Mouse (Mus musculus): ENCODE results near the gene Jhy. TPM values are rescaled to one million over a fixed set of nuclear protein-coding genes. Genes with fewer than 3 reads are reported as not detected.

The Jhy gene
- polyA plus RNA-seq, 1 experiment from 2014 or later: not detected

GRCm38 (mm10) chr9:40851515-40851914, 112.4 kb downstream of the Jhy start:
- ATAC-seq (replicated peaks; ENCODE audit: low FRiP score): no peak
- WGBS: 50% methylated on average over 2 of the region's 2 CpGs

More at GRCm38 (mm10) chr9:40851515-40851914, 112.4 kb downstream of the Jhy start:
- no peaks in the 10 kb centered on the region for H3K9me3 ChIP-seq (ENCODE audit: control insufficient read depth, low read length)
- no peaks in the 10 kb centered on the region for H3K36me3 ChIP-seq (ENCODE audit: control insufficient read depth, insufficient read depth, low read length)
- H3K27me3 ChIP-seq (replicated peaks; ENCODE audit: control insufficient read depth, insufficient read depth, low read length): no peaks in the 10 kb centered on the region
- no peak overlapping the region for H3K4me3 ChIP-seq (ENCODE audit: low read depth, low read length)
- H3K27ac ChIP-seq (ENCODE audit: low read depth, low read length): no peak overlapping the region
- no peak overlapping the region for H3K9ac ChIP-seq (ENCODE audit: low read depth, low read length)
- DNase-seq (ENCODE audit: low spot score): no peak
- H3K4me1 ChIP-seq (replicated peaks; ENCODE audit: control insufficient read depth, insufficient read depth, low read length): no peaks in the 10 kb centered on the region
- no peak overlapping the region for H3K4me2 ChIP-seq

Other genes with a start within 250 kb of the Jhy start
- gene Hspa8, start 163.1 kb downstream of the Jhy start, polyA plus RNA-seq (2014; fragmentation: Nextera tagmentation; extraction: Ambion mirVana): 3,603 and 3,888 TPM in 2 replicates
- not detected in 2 replicates for gene Bsx, start 90.0 kb downstream of the Jhy start, polyA plus RNA-seq (2014; fragmentation: Nextera tagmentation; extraction: Ambion mirVana)
- 0.08 and 0.11 TPM in 2 replicates for gene Crtam, start 40.5 kb upstream of the Jhy start, polyA plus RNA-seq (2014; fragmentation: Nextera tagmentation; extraction: Ambion mirVana)
- 13.4 and 18.1 TPM in 2 replicates for gene Ubash3b, start 197.6 kb upstream of the Jhy start, polyA plus RNA-seq (2014; fragmentation: Nextera tagmentation; extraction: Ambion mirVana)

Measured in liver, embryonic 11.5 days (tissue).